Mouse (Mus musculus): ENCODE measurements at regions not wholly inside any gene's neighbourhood (a gene's known extent, or its start where the extent isn't known, plus 50 kb on each side); places are given as distances from the start of the nearest gene placed in this dataset.

- TF ChIP-seq CTCF (IDR thresholded peaks at IDR 0.05; ENCODE audit: low read depth, low read length) (no peak), POLR2A (IDR thresholded peaks at IDR 0.05; ENCODE audit: extremely low read depth, insufficient read depth, low read length) (no peak)
Observed at GRCm38 (mm10) chr2:17898780-17899179, 98.0 kb downstream of the H2al2a start.
